In genomic region chr7:12998851-12999250, GRCm38 (mm10) we compare ENCODE assay signal across 8 mouse cellular contexts. TPM values are rescaled to one million over a fixed set of nuclear protein-coding genes. Genes with fewer than 3 reads are reported as not detected.
DNase-seq lines count a peak whose midpoint lies in the region; ATAC-seq and TF ChIP-seq lines count a peak whose summit lies in the region.

Trim28 (plus strand) TSS chr7:12999114.

- WGBS in lung, embryonic 14.5 days, result 76% methylated on average over 3 of the region's 3 CpGs
- 74% methylated on average over 3 of the region's 3 CpGs for WGBS in embryonic facial prominence, embryonic 12.5 days
- WGBS in heart, embryonic 14.5 days, result 84% methylated on average over 3 of the region's 3 CpGs
- 84% methylated on average over 3 of the region's 3 CpGs for WGBS in neural tube, embryonic 12.5 days

- 0 out of 2 replicates have a peak, but pooled peaks cover 1% of the 10 kb centered on the region for H3K36me3 ChIP-seq in lung, embryonic 14.5 days (ENCODE audit: insufficient read depth)
- H3K36me3 ChIP-seq in embryonic facial prominence, embryonic 12.5 days, result no peaks in the 10 kb centered on the region
- H3K36me3 ChIP-seq in heart, embryonic 14.5 days (ENCODE audit: control insufficient read depth, insufficient read depth, low read length), result no peaks in the 10 kb centered on the region; the same call in 1 of the 2 replicates
- H3K36me3 ChIP-seq in neural tube, embryonic 12.5 days, result no peaks in the 10 kb centered on the region

- H3K27ac ChIP-seq in lung, embryonic 14.5 days (ENCODE audit: low read depth), result no peak within 1 kb of the TSS
- no peak within 1 kb of the TSS for H3K27ac ChIP-seq in embryonic facial prominence, embryonic 12.5 days
- no peak within 1 kb of the TSS for H3K27ac ChIP-seq in heart, embryonic 14.5 days (replicated peaks in 1 of 2; ENCODE audit: control insufficient read depth in 1 of 2, insufficient read depth in 1 of 2, low read depth in 2 of 2, low read length in 2 of 2)
- no peak within 1 kb of the TSS for H3K27ac ChIP-seq in neural tube, embryonic 12.5 days

- DNase-seq in lung, embryonic 14.5 days, result no peak
- no peak for DNase-seq in lung, postnatal 10 days
- DNase-seq in left cerebral cortex, postnatal 25 days (ENCODE audit: low spot score in 2 of 2), result no peak
- DNase-seq in retina, embryonic 14.5 days (ENCODE audit: low spot score), result no peak
- DNase-seq in kidney, postnatal 25 days, result no peak

- TF ChIP-seq CTCF in lung, embryonic 14.5 days (IDR thresholded peaks at IDR 0.05; ENCODE audit: low read depth), result no peak

- no peak within 1 kb of the TSS for H3K9ac ChIP-seq in lung, embryonic 14.5 days
- H3K9ac ChIP-seq in embryonic facial prominence, embryonic 12.5 days, result no peak within 1 kb of the TSS
- H3K9ac ChIP-seq in heart, embryonic 14.5 days (ENCODE audit: low read length), result no peak within 1 kb of the TSS
- H3K9ac ChIP-seq in neural tube, embryonic 12.5 days, result no peak within 1 kb of the TSS

- intact Hi-C loops in left cerebral cortex, postnatal 25 days (cut with DNase I), result no loop called here

- no peak within 1 kb of the TSS for H3K4me3 ChIP-seq in lung, embryonic 14.5 days (ENCODE audit: low read depth, low read length)
- H3K4me3 ChIP-seq in embryonic facial prominence, embryonic 12.5 days, result no peak within 1 kb of the TSS
- H3K4me3 ChIP-seq in heart, embryonic 14.5 days (ENCODE audit: control insufficient read depth in 1 of 2, insufficient read depth in 1 of 2, low read depth in 1 of 2, low read length in 2 of 2), result no peak within 1 kb of the TSS
- H3K4me3 ChIP-seq in neural tube, embryonic 12.5 days, result no peak within 1 kb of the TSS

- H3K9me3 ChIP-seq in lung, embryonic 14.5 days (ENCODE audit: low read depth, low read length), result no peaks in the 10 kb centered on the region
- no peaks in the 10 kb centered on the region for H3K9me3 ChIP-seq in embryonic facial prominence, embryonic 12.5 days
- no peaks in the 10 kb centered on the region for H3K9me3 ChIP-seq in heart, embryonic 14.5 days (ENCODE audit: control insufficient read depth, low read length)
- H3K9me3 ChIP-seq in neural tube, embryonic 12.5 days, result no peaks in the 10 kb centered on the region

- H3K4me2 ChIP-seq in lung, embryonic 14.5 days, result no peak within 1 kb of the TSS
- no peak within 1 kb of the TSS for H3K4me2 ChIP-seq in embryonic facial prominence, embryonic 12.5 days (replicated peaks)
- H3K4me2 ChIP-seq in heart, embryonic 14.5 days (ENCODE audit: low read length), result no peak within 1 kb of the TSS
- H3K4me2 ChIP-seq in neural tube, embryonic 12.5 days (replicated peaks), result no peak within 1 kb of the TSS

- no peaks in the 10 kb centered on the region for H3K4me1 ChIP-seq in lung, embryonic 14.5 days (ENCODE audit: insufficient read depth)
- H3K4me1 ChIP-seq in embryonic facial prominence, embryonic 12.5 days, result no peaks in the 10 kb centered on the region
- no peaks in the 10 kb centered on the region for H3K4me1 ChIP-seq in heart, embryonic 14.5 days (ENCODE audit: control insufficient read depth in 2 of 2, insufficient read depth in 2 of 2, low read length in 2 of 2)
- H3K4me1 ChIP-seq in neural tube, embryonic 12.5 days, result no peaks in the 10 kb centered on the region

- H3K27me3 ChIP-seq in lung, embryonic 14.5 days (ENCODE audit: insufficient read depth, low read length), result no peaks in the 10 kb centered on the region
- no peaks in the 10 kb centered on the region for H3K27me3 ChIP-seq in embryonic facial prominence, embryonic 12.5 days
- H3K27me3 ChIP-seq in heart, embryonic 14.5 days (ENCODE audit: control insufficient read depth, insufficient read depth, low read length), result no peaks in the 10 kb centered on the region
- H3K27me3 ChIP-seq in neural tube, embryonic 12.5 days (replicated peaks), result no peaks in the 10 kb centered on the region

- no peak for ATAC-seq in lung, embryonic 14.5 days (ENCODE audit: insufficient read depth)
- no peak for ATAC-seq in embryonic facial prominence, embryonic 12.5 days (ENCODE audit: insufficient number of reproducible peaks, insufficient read depth, low FRiP score, low TSS enrichment)
- ATAC-seq in heart, embryonic 14.5 days (ENCODE audit: insufficient number of reproducible peaks, insufficient read depth, low FRiP score, low read depth), result no peak
- ATAC-seq in neural tube, embryonic 12.5 days (ENCODE audit: low FRiP score, low read depth), result no peak

RNA-seq across cellular contexts. Expression of gene Trim28, which starts in this region (rescaled TPM):
- polyA plus RNA-seq in lung, embryonic 14.5 days (2014; fragmentation: Nextera tagmentation; extraction: Ambion mirVana), result 458 and 511 TPM in 2 replicates
- 480 and 495 TPM in 2 replicates for polyA plus RNA-seq in embryonic facial prominence, embryonic 12.5 days (2016; fragmentation: Nextera tagmentation; extraction: Ambion mirVana)
- polyA plus RNA-seq in heart, embryonic 14.5 days (2014; fragmentation: Nextera tagmentation; extraction: Ambion mirVana), result 210 and 224 TPM in 2 replicates
- total RNA-seq in left cerebral cortex, postnatal 25 days (2021), result 100 to 1,000 TPM; 210 to 221 TPM
- 382 and 393 TPM in 2 replicates for polyA plus RNA-seq in neural tube, embryonic 12.5 days (2016; fragmentation: Nextera tagmentation; extraction: Ambion mirVana)
